Mouse (Mus musculus) urinary bladder, postnatal 25 days (tissue): ENCODE measurements around the gene Npas4.

Experiments
- DNase-seq: peaks from one replicate; pipeline ENCODE4 v3.0.0; 2022; ENCODE audit warnings: low spot score

Gene Npas4

GRCm38 (mm10) chr19:4992904-4993303 is 2.8 kb upstream of the Npas4 start:
- DNase-seq: peak; percentile 55

GRCm38 (mm10) chr19:4992371-4992770 is 2.3 kb upstream of the Npas4 start:
- DNase-seq: no peak

DNA sequence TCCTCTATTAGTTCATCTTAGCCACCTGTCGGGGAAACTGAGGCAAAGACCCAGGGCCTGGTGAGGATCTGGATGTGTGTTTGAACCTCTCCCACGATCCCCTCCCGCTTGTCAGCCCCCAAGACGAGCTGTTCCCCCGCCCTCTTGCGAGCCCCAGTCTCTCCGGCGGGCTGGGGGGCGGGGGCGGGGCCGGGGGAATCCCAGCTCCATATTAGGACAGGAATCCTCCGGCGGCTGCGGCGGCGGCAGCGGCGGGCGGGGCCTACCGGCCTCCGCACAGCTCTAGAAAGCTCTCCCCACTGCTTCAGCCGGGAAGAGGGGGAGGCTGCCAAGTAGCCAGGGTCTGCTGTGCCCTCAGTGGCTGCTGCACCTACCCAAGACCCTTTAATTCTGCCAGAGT is 600 bp upstream of the Npas4 start:
- no peak for DNase-seq

GRCm38 (mm10) chr19:4989434-4990255 is 471 bp downstream of the Npas4 start:
- DNase-seq: no peak

- peak; percentile 98 for DNase-seq
Measured at GRCm38 (mm10) chr19:4989013-4989412, 1.1 kb downstream of the Npas4 start.

GRCm38 (mm10) chr19:4981767-4982166 is 8.3 kb downstream of the Npas4 start:
- peak; percentile 28 for DNase-seq

DNA sequence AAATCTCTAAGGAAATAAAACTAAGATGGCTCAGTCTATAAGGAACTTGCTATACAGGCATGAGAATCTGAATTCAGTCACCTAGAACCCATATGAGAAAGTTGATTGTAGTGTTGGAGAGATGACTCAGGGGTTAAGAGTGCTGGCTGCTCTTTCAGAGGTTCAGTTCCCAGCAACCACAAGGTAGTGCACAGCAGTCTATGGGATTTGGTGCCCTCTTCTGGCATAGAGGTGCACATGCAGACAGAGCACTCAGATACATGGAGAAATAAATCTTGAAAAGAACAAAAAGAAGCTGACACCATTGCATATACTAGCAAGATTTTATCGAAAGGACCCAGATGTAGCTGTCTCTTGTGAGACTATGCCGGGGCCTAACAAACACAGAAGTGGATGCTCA is 21.9 kb downstream of the Npas4 start:
- no peak for DNase-seq

DNA sequence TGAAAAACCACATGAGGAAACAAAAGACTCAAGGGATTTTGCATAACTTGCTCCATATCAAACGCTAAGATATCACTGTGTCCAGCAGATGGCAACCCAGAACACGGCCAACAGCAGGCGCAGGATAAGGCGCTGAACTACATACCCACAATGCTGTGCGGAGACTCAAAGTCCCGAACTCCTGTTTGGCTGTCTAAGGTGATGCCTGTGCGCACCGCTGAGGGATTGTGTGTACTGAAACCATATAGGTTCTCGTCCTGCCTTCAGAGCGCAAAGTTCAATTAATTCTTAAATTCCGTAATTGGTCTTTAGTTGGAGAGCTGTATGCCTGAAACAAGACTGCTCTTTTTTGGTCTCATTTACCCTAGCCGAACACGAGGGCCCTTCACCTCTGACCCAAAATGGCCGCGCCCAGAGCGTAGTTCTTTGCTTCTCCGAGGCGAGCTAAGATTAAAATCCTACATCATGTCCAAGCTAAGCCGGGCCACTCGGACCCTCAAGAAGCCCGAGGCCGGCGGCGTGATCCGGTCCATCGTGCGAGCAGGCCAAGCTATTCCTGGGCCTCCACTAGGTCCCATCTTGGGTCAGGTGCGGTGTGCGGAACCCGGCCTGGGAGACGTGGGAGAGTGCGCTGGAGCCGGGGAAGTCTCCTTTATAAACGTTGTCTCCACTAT is 28.1 kb downstream of the Npas4 start, which contains the start of gene Mrpl11:
Gene Mrpl11 (plus strand): TSS at position 220 of the 674 bp plus-strand sequence.
- peak; percentile 81 for DNase-seq

DNA sequence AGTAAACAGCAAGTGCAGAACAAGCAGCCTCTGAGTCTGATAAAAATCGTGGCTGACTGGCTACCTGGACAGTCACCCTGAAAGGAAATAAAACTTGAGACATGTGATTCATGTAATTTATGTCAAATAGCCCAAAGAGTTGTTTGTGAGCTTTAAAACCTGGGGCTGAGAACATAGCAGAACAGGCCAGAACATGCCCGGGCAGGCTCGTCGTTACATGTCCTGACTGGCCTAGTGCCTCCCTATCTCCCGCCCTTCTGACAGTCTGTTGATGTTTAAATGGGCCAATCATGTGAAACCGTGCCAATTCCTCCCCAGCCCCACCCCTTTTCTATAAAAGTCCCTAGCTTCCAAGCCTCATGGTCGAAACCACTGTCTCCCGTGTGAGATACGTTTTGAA is 41.5 kb downstream of the Npas4 start:
- DNase-seq: peak; percentile 72

DNA sequence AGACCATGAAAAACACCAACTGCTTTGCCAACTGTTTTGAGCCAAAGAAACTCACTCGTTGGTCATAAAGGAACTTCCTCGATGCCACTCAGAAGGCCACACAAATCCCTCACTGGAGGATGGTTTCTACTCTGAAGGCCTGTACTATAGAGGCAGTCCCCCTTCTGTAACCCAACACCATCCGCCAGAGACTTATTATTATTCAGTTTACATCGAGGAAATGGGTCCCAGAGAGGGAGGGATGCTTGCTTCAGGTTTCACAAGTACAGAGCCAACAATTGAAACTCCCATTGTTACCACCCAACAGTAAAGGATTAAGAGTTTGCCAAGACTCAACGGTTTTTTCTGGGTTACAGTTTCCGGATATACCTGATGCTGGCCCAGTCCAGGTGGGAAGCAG is 44.6 kb downstream of the Npas4 start:
- DNase-seq: no peak

DNA sequence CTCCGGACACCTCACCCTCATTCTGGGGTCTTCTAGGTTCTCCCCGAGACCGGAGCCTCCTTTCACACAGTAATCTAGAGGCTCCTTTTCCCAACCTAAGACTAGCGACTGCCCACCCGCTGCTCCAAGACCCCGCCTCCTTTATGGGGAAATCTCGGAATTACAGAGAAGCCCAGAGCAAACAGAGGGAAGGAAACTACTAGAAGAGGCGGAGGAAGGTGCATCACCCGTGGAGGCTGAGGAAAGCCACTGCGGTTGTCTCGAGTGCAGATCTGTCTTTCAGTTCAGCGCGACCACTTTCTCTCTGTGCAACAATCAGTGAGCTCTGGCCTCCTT is 46.9 kb downstream of the Npas4 start:
- DNase-seq: no peak

- DNase-seq: peak; percentile 79
Measured at GRCm38 (mm10) chr19:4942551-4943252, 47.4 kb downstream of the Npas4 start, which contains the start of gene Peli3. Gene Peli3, minus strand, starts transcription at chr19:4943127.

- no peak for DNase-seq
Measured at GRCm38 (mm10) chr19:4937444-4938310, 52.4 kb downstream of the Npas4 start.

GRCm38 (mm10) chr19:4936896-4937295 is 53.2 kb downstream of the Npas4 start:
- no peak for DNase-seq
